Mouse (Mus musculus): ENCODE data around the gene Nfatc2.

Gene Nfatc2

DNA sequence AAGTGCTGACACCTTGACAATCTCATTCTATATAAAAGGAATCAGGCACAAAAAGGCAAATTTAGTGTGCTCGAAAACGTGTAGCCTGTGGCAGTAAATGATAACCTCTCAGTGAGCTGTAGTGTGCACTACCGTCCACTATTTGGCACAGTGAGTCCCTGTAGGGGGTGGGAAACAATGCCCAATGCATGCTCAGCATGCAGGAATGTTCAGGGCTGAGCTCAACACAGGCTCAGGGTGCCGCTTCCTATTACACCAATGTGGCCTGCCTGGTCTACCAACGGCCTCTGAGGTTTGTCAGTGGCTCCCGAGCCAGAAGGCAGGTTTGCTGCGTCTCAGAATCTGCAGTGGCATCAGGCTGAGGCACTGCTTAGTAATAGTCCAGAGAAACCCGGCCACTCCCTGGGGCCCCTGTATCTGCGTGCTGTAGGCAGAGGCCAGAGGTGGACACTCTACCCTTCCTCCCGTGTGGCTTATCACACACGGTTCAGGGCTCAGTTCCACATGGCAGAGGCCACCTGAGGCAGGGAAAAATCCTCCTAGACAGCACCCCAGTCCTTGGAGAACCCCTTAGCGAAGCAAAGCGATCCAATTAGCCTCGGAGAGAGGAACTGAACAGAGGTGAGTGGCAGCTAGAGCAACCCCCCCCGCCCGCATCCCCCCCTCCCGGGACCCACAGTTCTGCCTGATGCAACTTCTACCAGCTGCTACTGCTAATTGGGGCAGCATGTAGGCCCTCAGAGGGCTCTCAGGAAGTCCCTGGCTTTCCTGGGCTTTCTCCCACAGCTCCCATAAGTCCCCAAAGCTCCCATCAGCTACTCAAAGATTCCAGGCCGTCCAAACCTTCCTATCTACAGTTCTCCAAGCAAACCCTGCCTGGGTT is 74.7 kb downstream of the Nfatc2 start:
- no peak for DNase-seq

DNA sequence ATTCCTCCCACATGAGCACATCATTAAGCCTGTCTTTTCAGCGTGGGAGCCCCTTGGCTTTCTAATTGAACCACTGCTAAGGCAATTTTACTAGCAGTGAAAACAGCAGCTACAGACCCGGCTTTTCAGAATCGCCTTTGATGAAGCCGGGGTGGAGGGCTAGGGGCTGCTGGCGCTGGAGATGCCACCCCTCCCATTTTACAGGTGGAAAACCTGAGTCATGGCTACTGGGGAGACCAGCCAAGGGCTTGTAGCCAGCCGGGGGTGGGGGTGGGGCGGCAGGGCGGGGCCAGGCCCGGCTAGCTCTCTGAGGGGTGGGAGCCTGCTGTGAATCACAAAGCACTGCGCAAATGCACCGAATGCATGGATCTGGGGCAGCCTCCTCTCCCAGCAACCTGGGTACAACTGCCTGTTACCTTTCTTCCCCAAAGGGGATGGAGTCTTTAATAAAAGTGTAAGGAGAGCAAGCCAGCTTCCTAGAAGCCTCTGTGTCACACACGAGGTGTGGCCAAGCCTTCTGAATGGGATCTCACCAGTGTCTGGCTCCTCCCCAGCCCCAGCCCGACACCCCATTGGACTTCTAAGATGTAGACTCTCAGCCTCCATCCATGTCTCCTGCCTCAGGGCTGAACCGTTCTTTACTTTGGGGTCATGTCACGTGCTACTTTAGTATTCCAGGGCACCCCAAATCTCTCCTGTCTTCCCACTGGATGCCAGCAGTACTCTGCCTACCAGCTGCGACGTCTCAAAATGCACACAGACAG is 75.9 kb downstream of the Nfatc2 start:
- peak in 1 of 2 experiments; percentile 28 for DNase-seq

DNA sequence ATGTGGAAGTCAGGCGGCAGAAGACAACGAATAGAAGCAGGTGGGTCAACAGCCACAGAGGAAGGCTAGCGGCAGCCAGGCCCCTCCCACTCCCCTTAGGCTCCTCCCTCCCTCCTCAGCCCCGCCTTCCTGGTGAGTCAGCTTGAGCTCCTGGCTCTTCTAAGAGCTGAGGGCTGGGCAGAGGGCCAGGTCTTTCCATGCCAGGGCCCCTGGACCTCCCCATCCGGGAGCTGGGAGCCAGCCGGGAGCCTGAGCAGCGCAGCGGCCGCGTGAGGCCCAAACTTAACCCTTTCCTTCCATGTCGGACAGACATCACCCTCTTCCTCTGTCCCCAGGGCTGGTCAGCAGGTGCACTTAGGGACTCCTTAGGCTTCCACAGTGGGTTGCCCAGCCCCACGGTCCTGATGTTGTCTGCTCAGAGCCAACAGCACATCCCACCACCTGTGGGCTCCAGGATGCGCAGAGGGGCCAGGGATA is 76.5 kb downstream of the Nfatc2 start:
- peak; percentile 89 to 94 for DNase-seq

DNA sequence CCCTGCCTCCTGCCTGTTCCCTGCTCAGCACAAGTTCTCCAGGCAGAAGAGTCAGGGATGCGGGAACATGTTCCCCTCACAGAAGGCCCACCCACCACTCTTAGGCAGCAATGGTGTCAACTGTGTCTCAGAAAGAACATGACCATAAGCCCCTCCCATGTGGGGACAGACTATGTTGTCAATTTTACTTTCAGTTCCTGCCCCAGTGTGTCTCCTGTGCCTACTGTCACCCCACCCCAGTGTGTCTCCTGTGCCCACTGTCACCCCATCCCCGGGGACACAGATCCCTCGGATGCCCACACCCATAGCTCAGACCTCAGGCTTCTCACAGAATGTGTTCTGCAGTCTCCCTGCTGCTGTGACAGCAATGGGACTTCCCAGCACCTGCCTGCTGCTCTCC is 79.2 kb downstream of the Nfatc2 start:
- no peak for DNase-seq

DNA sequence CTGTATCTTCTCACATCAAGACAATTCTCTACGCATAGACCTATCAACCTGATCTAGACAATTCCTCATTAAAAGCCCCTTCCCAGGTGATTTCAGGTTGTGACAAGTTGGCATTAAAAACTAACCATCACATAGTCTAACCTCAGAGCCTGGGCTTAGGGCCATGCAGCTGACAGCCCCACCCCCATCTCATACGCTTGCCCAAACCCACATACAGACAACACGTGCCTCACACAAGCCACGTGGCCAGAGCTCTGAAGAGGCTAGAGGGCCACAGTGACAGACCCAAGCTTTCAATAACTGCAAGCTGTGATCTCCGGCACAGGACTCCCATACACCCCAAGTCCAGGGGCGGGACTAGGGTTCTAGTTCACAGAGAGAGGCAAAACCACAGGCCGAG is 80.7 kb downstream of the Nfatc2 start:
- DNase-seq: no peak

DNA sequence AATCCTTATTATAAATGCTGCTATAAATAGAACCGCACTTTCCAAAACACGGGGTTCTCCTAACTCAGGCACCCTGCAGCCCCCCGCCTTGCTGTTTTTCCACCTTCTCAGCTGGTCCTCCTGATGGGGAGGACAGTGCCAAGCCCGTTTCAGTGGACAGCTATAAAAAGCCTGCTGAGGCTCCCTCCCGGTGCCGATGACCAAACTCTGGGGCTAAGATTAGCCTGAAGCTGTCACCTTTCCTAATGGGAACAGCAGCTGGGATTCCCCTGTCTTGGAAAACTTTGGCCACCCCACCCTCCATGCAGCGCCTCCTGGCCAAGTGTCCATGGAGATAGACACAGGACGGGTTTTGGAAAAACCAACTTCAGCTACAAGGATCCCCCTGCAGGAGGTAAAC is 81.9 kb downstream of the Nfatc2 start:
- no peak for DNase-seq

DNA sequence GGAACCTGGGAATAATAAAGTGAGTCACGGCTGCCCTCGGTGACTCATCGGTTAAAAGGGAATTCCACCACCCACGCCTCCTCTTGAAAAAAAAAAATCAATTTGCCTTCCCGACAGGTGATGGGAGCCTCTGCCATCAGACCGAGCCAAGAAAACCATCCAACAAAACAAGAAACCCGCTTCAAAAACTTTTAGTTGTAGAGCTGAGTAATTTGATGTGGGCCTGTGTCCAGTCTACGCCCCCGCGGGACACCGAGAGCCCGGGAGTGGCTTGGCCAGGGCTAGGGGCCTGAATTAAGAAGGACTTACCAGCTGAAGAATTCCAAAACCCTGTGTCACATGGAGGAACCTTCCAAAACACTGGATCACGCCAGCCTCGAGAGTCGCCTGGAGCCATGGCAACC is 83.2 kb downstream of the Nfatc2 start:
- DNase-seq: peak; percentile 35 to 44

DNA sequence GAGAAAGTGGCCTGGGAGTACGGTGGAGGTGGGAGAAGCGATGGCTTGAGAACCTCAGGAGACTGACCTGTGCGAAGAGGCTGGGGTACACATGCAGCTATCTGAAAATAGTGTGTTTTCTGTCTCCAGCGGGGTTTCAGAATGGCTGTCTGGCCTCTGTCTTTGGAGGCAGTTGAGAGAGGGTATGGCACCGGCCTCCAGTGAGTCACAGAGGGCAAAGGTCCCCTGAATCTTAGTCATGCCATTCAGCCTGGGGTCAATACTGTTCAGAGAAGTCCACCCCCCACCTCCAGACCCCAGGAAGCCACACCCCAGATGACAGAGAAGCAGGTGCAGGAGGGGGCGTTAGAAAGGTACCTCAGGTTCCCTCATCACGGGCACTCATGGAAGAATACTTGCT is 83.7 kb downstream of the Nfatc2 start:
- DNase-seq: no peak

DNA sequence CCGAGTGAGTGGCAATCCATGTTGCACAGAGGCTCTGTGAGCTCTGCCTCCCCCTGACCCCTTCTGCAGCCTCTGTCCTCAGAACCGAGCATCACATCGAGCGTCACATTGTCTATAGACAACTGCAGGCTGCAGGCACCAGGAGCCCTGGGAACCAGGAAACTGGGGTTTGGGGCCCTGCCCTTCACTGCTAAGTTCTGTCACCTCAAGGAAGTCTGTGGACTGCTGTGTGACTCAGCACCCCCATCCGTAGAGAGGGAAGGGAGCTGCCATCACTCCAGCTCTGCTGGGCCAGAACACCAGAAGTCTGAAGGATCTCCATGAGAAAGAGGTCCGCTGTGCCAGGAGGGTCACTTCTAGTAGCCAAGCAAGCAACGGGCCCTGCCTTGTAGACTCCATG is 84.7 kb downstream of the Nfatc2 start:
- no peak for DNase-seq

DNA sequence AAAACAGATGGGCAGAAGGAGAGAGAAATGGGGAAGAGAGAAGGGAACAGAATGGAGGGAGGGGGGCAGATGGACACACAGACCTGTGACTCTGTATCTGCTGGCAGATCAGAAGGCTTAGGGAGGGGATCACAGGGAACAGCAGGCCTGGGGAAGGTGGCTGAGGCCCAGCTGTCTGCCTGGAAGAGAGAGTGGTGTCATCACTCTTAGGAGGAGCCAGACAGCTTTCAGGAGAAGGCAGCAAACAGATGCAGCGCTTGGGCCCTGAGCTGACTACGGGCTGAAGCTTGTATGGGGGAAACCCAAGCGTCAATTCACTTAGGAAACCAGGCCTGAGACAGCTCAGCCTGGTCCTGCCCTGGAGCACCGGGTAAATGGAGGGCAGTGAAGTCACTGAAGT is 86.0 kb downstream of the Nfatc2 start:
- no peak for DNase-seq

DNA sequence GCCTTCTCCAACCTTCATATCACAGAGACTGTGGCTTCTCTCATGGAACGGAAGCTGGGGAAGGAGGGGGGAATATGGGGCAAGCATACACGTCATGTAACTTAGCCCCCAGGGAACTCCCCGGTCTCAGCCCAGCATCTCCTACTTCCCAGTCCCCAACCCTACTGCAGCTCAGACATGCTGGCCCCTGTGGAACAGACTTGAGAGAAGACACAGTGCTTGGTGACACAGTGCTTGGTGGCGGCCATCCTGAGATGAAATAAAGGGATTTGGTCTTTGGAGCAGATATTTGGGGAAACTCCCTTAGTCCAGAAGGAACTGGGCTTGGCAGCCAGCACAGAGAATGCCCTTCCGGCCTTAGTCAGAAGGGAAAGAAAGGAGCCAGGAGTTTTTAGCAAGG is 87.3 kb downstream of the Nfatc2 start:
- DNase-seq: no peak

DNA sequence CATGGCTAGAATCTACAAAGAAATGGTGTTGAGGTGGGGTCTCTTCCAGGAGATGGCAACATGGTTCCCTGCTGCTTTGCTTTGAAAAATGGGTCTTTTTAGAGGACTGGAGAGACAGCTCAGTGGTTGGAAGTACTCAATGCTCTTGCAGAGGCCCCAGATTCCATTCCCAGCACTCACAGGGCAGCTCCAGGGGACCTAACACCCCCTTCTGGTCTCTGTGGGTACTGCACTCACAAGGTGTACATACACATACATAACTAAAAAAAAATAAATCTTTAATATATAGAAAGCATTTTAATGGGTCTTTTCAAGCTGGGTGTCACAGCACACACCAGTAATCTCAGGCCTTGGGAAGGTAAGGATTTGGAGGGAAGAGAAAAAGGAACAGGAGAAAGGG is 89.9 kb downstream of the Nfatc2 start:
- DNase-seq: no peak

DNA sequence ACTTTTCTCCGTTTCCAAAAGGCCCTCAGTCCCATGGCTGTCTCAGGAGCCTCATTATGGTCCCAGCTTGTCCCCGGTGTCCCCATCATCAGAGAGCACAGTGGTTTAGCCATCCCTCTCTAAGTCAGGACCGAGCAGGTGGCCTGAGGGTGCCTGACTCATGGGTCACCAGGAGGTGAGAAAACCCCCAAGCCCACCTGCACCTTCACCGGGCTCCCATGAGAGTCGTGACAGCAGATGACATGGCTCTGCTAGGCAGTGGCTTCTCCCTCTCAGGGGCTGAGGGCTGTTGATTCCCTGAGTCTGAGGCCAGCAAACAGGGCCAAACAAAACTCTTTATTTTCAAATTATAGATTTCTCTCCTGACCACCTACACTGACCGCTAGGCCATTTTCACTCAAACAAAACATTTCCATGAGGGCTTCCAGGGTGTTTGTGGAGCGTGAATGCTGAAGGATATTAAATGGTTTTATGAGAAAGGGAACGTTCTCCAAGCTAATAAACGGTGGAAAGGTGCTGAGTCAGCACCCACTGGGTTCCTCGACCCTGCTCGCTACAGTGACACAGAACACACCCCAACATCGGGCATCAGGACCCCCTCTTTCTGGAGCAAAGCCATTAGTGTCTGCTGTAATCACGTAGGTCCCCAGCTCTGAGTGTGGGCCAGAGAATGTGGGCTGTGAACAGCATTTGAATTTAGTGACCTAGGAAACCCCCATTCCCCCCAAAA is 92.8 kb downstream of the Nfatc2 start:
- no peak for DNase-seq

DNA sequence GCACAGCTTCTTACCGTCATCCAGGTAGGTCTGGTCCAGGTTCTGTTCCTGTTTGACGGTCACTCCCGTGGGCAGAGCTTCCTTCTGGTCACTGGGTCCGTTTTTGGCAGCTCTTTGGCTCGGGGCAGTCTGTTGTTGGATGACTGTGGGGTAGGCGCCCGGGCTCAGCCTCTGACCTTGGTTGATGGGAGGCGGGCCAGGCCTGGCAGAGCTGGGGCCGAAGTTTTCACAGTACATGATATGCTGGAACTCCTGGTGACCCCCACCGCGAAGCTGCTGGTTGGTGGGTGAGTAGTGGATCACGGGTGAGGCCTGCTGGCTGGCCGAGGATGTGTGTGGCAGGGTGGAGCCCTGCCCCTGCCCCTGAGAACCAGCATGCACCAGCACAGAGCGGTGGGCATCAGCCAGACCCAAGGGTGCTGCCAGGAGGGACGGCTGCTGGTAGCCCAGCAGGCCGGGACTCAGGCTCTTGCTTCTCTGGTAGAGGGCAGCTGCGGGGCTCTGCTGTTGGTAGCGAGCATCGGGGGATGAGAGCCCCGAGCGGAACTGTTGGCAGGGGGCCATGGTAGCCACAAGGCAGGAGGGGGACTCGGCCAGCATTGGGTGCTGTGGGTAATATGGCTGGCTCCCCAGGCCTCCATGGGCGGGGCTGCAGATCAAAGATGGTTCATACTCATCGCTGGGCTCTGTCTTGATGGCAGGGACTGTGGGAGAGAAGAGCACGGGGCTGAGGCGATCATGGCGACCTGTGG is 96.8 kb downstream of the Nfatc2 start:
- peak; percentile 34 to 52 for DNase-seq

DNA sequence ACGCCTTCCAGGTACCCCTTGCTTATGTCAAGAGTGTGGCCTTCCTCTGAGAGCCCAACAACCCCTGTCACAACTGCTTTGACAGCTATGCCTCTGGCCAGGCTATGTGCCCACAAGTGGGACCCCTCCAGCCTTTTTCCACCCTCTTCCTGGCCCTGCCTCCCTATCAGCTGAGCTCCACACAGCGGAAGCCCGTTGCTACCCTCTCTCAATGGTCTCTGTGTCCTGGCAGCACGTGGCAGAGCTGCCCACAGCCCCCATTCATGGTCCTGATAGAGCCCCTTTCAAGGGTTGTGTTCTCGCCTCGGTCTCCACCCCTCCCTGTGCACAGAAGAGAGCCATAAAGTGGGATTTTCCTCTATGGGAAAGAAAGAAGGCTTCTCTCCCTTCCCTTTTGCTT is 97.7 kb downstream of the Nfatc2 start:
- peak in 1 of 2 experiments; percentile 22 for DNase-seq

DNA sequence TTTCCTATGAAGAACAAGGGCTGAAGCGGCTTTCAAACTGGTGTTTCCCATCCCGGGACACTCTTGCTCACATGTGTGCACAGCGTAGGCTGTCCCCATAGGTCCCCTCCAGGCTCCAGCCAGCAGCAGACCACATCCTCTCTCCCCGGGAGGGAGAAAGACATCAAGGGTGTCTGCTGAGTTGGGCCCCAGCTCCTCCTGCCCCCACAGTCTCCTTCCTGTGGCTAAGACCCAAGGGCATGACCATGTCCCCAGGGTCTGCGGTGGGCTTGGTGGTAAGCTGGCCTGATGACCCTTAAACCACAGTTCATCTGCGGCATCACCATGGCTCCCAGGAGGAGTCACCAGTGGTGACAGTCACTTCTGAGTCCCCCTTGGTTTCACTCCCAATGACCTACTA is 100.7 kb downstream of the Nfatc2 start:
- no peak for DNase-seq

DNA sequence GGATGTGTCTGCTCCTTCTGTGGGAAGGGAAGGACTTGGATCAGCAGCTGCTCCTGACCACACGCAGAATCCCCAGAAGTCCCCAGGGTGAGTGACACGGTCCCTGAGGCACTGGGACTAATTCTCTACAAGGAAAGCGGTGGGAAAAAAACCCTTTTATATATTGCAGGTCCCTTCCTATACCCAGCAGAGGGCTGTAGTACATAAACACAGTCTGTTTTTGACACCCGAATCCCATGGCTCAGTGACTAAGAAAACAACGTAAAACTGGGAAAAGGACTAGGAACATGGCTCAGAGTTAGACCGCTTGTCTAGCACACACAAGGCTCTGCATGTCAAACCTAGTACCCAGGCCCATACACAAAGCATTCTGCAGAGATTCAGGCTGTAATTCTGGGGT is 101.2 kb downstream of the Nfatc2 start:
- DNase-seq: no peak

DNA sequence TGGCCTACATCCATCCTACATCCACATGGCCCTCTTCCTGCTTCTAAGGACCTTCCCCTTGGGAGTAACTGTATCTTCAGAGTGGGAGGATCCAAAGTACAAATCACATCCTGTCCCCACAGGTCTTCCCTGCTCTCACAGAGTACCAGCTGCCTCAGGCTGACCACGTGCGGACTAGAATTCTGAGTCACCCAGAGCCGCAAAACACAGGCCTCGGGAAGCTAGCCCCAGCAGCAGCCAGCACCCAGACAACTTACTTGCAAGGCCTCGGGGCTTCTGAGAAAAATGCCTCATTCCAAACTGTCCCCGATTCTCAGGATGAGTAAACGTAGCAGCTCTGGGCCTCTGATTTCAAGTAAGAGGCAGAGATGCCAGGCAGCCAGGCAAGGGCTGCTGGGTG is 109.7 kb downstream of the Nfatc2 start:
- DNase-seq: no peak

DNA sequence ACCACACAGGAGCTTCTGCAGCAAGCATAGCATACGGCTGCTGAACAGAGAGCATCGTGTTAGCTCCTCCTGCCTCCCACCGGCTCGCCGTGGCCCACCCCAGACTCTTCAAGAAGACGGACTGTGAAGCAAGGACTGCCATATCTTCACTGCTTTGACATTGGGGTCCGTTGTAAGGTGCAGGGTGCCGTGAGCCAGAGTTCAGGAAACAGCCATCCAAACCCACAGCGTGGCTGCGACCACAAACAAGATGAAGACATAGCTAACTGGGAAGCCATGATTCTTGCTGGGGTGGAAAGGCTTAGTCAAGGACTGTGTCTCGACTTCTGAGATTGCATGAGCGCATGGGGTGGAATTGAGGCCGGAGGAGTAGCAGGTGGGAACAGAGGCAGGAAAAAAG is 111.5 kb downstream of the Nfatc2 start:
- DNase-seq: no peak

DNA sequence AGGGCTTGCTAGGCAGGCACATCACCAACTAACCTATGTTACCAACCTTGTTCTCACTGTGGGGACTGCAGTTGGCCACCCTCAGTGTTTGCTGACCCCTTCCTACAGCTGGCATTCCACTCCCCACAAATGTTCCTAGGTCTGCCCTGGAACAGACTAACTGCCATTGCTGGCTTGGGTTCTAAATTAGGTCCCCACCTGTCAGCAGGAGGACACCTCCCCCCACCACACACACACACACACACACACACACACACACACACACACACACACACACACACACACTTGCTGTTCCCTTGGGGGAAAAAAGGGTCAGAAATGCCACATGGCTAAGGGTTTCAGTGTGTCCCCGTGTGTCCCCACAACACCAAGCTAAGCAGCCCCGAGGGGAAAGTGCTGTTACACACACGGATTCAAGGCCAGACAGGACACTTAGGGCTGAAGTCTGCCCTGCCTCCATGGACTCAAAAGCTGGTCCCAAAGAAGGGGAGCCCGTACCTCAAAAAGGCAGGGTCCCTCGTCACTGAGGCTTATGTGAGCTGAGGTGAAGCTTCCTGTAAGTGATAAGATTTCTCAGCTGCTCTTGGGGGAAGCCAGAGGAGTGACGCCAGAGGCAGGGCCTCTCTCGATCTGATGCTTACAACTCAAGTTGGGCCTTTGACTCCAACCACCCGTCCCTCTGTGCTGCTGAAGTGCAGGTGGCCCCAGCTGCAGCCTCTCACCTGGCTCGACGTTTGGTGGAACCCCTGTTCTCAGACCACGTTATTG is 113.1 kb downstream of the Nfatc2 start:
- DNase-seq: no peak

DNA sequence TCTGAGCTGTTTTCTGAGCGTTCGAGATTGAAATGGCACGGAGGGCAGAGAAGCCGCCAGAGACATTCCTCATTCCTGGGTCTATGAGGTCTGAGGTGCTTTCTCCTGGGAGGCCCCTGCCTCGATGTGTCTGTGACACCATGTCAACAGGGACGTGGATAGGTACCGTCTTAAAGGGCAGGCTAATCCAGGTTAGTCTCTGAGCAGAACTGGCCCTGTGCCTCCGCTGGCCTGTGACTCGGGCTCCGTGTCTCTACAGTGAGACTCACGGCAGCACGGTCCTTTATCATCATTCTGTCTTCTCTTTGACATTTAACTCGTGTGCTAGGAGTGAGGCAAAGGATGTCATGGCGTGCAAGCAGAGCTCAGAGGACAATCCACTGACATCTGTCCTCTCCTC is 120.3 kb downstream of the Nfatc2 start:
- DNase-seq: peak; percentile 44 to 63

DNA sequence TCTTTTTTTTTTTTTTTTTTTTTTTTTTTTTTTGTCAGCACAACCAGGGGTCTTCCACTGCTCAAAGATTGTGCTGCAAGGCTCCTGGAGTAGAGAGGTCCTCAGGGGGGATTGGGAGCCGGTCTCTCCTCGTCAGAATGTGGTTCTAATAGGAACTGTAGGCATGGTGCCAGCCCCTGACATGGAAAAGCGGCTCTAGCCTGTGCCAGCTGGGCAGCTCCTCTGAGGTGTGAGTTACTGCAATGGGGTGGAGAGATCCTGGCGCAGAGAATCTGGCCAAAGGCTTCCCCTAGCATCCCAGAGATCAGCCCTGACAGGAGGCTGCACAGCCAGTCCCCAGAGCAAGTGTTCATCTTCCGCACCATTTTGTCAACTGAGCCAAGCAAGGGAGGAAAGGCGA is 120.8 kb downstream of the Nfatc2 start:
- peak; percentile 94 to 95 for DNase-seq
